Mouse (Mus musculus) erythroid progenitor cell, adult 5-6 weeks (primary cell): Measurements from ENCODE around the gene P2ry12. TPM values are rescaled to one million over a fixed set of nuclear protein-coding genes. Genes with fewer than 3 reads are reported as not detected.

Source experiments
- ATAC-seq: replicated peaks from 2 replicates; pipeline ENCODE4 v1.8.0; 2016; ENCODE audit warnings: moderate number of reproducible peaks, mild to moderate bottlenecking, moderate TSS enrichment, inconsistent platforms; ENCODE audit not compliant: poor library complexity, low FRiP score, severe bottlenecking
- total RNA-seq, 2 experiments: library from RNA; stranded (forward) in 1 of 2; stranded (reverse) in 1 of 2; fragments of 150-400 nt in 1 of 2; fragments of 186-747, 209-891 nt in 1 of 2; gene quantifications; 2 replicates each; pipeline versions ENCODE4 v1.2.3 to v1.2.4; 2015 to 2017; ENCODE audit warnings: low replicate concordance in 2 of 2

P2ry12 gene
- total RNA-seq, 2 experiments from 2014 or later, result 2.1 TPM; not detected in 1

- ATAC-seq, result no peak
Observed at GRCm38 (mm10) chr3:59194938-59195337, 67.7 kb downstream of the P2ry12 start, which contains the start of gene Gpr87. Gene Gpr87 (minus strand): TSS chr3:59195104.

GRCm38 (mm10) chr3:59194099-59194498, 68.6 kb downstream of the P2ry12 start:
- ATAC-seq, result no peak

GRCm38 (mm10) chr3:59191674-59192073, 71.0 kb downstream of the P2ry12 start:
- no peak for ATAC-seq

- ATAC-seq, result no peak
Observed at GRCm38 (mm10) chr3:59187336-59187735, 75.3 kb downstream of the P2ry12 start.

GRCm38 (mm10) chr3:59185662-59186061, 77.0 kb downstream of the P2ry12 start:
- no peak for ATAC-seq

GRCm38 (mm10) chr3:59182129-59182528, 80.5 kb downstream of the P2ry12 start:
- no peak for ATAC-seq

GRCm38 (mm10) chr3:59181134-59181533, 81.5 kb downstream of the P2ry12 start:
- no peak for ATAC-seq

- ATAC-seq, result no peak
Observed at GRCm38 (mm10) chr3:59176871-59177270, 85.8 kb downstream of the P2ry12 start.

GRCm38 (mm10) chr3:59175234-59175633, 87.4 kb downstream of the P2ry12 start:
- ATAC-seq, result no peak

GRCm38 (mm10) chr3:59174426-59175154, 88.1 kb downstream of the P2ry12 start:
- ATAC-seq, result no peak

GRCm38 (mm10) chr3:59169921-59170627, 92.6 kb downstream of the P2ry12 start:
- ATAC-seq, result no peak

GRCm38 (mm10) chr3:59169215-59169614, 93.5 kb downstream of the P2ry12 start:
- no peak for ATAC-seq

- no peak for ATAC-seq
Observed at GRCm38 (mm10) chr3:59168476-59168875, 94.2 kb downstream of the P2ry12 start.

GRCm38 (mm10) chr3:59167417-59168054, 95.1 kb downstream of the P2ry12 start:
- ATAC-seq, result no peak

Other genes starting within 250 kb of the P2ry12 start
- gene Gpr171, start 161.1 kb downstream of the P2ry12 start, total RNA-seq (2015; ENCODE audit: low replicate concordance), result 4.3 and 5.9 TPM in 2 replicates
- gene Gpr171, start 161.1 kb downstream of the P2ry12 start, total RNA-seq (2017; ENCODE audit: low replicate concordance), result 0.38 and 2.3 TPM in 2 replicates
- gene P2ry14, start 109.3 kb downstream of the P2ry12 start, total RNA-seq (2015; ENCODE audit: low replicate concordance), result 4.6 TPM in 1 of 2 replicates, not detected in the other
- 2.1 TPM in 1 of 2 replicates, not detected in the other for gene P2ry14, start 109.3 kb downstream of the P2ry12 start, total RNA-seq (2017; ENCODE audit: low replicate concordance)
- gene Gpr87, start 67.8 kb downstream of the P2ry12 start, total RNA-seq (2015; ENCODE audit: low replicate concordance), result not detected in 2 replicates
- gene Gpr87, start 67.8 kb downstream of the P2ry12 start, total RNA-seq (2017; ENCODE audit: low replicate concordance), result not detected in 2 replicates
- gene P2ry13, start 52.0 kb downstream of the P2ry12 start, total RNA-seq (2015; ENCODE audit: low replicate concordance), result 1.3 and 4.3 TPM in 2 replicates
- 1.4 and 2.3 TPM in 2 replicates for gene P2ry13, start 52.0 kb downstream of the P2ry12 start, total RNA-seq (2017; ENCODE audit: low replicate concordance)
- gene Igsf10, start 81.5 kb upstream of the P2ry12 start, total RNA-seq (2015; ENCODE audit: low replicate concordance), result not detected in 2 replicates
- not detected in 2 replicates for gene Igsf10, start 81.5 kb upstream of the P2ry12 start, total RNA-seq (2017; ENCODE audit: low replicate concordance)